Mouse (Mus musculus): ENCODE data around the gene Gm4981.
A peak's percentile ranks its signal among the peaks of the same experiment; 100 is the strongest.
"Not testable (repeated sequence)": the region's sequence is repeated elsewhere in the genome, so short reads cannot be mapped to it uniquely, and the experiment has no call there.

Gm4981 gene

GRCm38 (mm10) chr10:58223161-58223560 lies 13.3 kb downstream of the Gm4981 start:
- DNase-seq (ENCODE audit: low read depth, low spot score) = not testable (repeated sequence)

- DNase-seq (ENCODE audit: low read depth, low spot score) = not testable (repeated sequence)
These were observed 14.9 kb downstream of the Gm4981 start for GRCm38 (mm10) chr10:58221571-58221970.

DNA sequence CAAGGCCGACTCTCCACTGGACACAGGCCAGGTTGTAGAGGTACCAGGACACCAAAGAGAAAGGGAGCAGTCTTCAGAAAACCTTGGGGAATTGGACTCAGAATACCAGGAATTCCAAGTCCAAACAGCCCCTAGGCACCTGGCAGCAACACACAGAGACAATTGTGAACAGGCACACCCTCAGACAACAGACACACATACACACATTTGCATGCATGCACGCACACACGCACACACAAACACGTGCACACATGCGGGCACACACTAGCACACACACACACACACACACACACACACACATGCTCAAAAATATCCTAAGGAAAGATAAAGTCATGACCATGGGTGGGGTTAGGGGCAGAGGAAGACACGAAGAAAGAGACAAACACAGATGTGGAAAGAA lies 15.8 kb downstream of the Gm4981 start:
- peak; percentile 19 for DNase-seq (ENCODE audit: low read depth, low spot score)

DNA sequence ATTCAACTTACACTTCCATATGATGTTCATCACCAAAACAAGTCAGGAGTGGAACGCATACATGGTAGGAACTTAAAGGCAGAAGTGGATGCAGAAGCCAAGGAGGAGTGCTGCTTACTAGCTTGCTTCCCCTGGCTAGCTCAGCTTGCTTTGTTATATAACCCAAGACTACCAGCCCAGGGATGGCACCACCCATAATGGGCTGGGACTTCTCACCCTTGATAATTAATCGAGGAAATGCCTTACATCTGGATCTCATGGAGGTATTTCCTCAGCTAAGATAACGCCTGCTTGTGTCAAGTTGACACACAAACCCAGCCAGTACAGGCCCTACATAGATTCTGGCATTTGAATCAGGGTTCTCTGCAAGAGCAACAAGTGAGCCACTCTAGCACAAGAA lies 19.1 kb downstream of the Gm4981 start:
- no peak for DNase-seq (ENCODE audit: low read depth, low spot score)

- no peak for DNase-seq (ENCODE audit: low read depth, low spot score)
These were observed 21.1 kb downstream of the Gm4981 start for GRCm38 (mm10) chr10:58215353-58215752.

GRCm38 (mm10) chr10:58214934-58215333 lies 21.6 kb downstream of the Gm4981 start:
- no peak for DNase-seq (ENCODE audit: low read depth, low spot score)

GRCm38 (mm10) chr10:58214497-58214896 lies 22.0 kb downstream of the Gm4981 start:
- DNase-seq (ENCODE audit: low read depth, low spot score) = no peak

DNA sequence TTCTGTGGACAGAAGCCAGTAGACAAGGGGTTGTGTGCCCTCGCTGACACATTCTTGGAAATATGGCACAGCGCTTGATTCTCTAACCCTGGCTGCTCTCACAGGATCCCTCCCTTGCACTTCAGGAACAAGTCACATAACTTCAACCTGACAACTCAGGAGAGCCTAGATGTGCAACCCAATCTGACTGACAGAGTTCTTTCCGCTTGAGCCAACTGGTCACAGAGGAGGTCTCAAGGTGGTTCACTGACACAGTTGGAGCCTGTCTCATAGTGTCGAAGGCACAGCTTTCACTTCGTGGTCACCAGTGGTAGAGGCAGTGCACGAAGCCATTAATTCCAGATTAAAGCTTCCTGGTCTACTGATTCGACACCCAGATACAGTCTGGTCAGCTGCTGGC lies 24.3 kb downstream of the Gm4981 start:
- no peak for DNase-seq (ENCODE audit: low read depth, low spot score)

- no peak for DNase-seq (ENCODE audit: low read depth, low spot score)
These were observed 25.3 kb downstream of the Gm4981 start for GRCm38 (mm10) chr10:58211213-58211612.

DNA sequence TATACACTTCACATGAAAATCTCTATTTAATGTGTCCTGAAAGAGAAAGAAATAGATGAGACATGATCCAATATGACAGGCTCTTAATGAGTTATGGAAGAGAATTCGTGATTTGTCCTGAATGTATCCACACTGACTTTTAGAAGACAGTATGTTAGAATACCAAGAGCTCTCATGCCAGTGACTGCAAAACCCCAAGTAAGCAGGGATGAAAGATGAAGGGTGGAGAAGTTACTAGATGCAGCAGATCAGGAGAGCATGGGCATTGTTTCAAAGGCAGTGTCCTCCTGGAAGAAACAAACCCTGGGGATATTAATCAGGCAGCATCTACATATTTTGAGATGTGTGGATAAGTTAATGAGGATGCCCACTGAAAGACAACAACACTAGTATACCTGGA lies 26.0 kb downstream of the Gm4981 start:
- no peak for DNase-seq (ENCODE audit: low read depth, low spot score)

GRCm38 (mm10) chr10:58209710-58210467 lies 26.6 kb downstream of the Gm4981 start:
- DNase-seq (ENCODE audit: low read depth, low spot score) = no peak

- no peak for DNase-seq (ENCODE audit: low read depth, low spot score)
These were observed 29.7 kb downstream of the Gm4981 start for GRCm38 (mm10) chr10:58206639-58207404.

DNA sequence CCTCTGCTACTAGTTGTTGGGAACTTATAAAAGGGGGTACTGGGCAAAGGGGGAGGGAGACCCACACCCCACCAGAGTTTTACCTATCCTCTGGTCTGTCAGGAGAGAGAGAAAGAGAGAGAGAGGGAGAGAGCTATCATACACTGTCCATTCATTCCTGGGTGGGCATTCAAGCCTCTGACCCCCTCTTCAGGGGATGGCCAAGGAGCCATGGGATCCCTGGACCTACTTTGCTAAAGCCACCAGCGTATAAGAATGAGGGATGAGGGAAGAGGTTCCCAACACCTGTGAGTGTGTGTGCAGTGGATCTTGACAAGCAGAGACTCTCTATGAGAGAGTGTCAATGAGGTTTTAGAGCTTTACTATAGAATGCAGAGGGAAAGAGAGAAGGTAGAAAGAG lies 30.5 kb downstream of the Gm4981 start:
- no peak for DNase-seq (ENCODE audit: low read depth, low spot score)
